Mouse (Mus musculus): ENCODE results near the gene Zc3hc1. TPM values are rescaled to one million over a fixed set of nuclear protein-coding genes. Genes with fewer than 3 reads are reported as not detected.

The Zc3hc1 gene
- polyA plus RNA-seq, 1 experiment: 16.7 TPM

GRCm38 (mm10) chr6:30375791-30376190, 15.0 kb downstream of the Zc3hc1 start:
- Histone ChIP-seq H3K4me3 (ENCODE audit: insufficient read depth, low read length) (no peak overlapping the region), H3K4me1 (ENCODE audit: control insufficient read depth, insufficient read depth, low read length) (peaks cover 20% of the 10 kb centered on the region), H3K27ac (ENCODE audit: insufficient read depth, low read depth, low read length) (0 out of 2 replicates have a peak overlapping the region, but pooled peaks have one; percentile 17)
- TF ChIP-seq POLR2A (IDR thresholded peaks at IDR 0.05; ENCODE audit: borderline replicate concordance, low read depth, low read length): no peak
- no peak for TF ChIP-seq CTCF (IDR thresholded peaks at IDR 0.05; ENCODE audit: low read depth, low read length)

GRCm38 (mm10) chr6:30374731-30375510, 15.9 kb downstream of the Zc3hc1 start:
- H3K27ac ChIP-seq (ENCODE audit: insufficient read depth, low read depth, low read length): peak overlapping the region; percentile 11
- H3K4me3 ChIP-seq (ENCODE audit: insufficient read depth, low read length): no peak overlapping the region
- TF ChIP-seq CTCF (IDR thresholded peaks at IDR 0.05; ENCODE audit: low read depth, low read length) (no peak), POLR2A (IDR thresholded peaks at IDR 0.05; ENCODE audit: borderline replicate concordance, low read depth, low read length) (no peak)
- H3K4me1 ChIP-seq (ENCODE audit: control insufficient read depth, insufficient read depth, low read length): peaks cover 20% of the 10 kb centered on the region

DNA sequence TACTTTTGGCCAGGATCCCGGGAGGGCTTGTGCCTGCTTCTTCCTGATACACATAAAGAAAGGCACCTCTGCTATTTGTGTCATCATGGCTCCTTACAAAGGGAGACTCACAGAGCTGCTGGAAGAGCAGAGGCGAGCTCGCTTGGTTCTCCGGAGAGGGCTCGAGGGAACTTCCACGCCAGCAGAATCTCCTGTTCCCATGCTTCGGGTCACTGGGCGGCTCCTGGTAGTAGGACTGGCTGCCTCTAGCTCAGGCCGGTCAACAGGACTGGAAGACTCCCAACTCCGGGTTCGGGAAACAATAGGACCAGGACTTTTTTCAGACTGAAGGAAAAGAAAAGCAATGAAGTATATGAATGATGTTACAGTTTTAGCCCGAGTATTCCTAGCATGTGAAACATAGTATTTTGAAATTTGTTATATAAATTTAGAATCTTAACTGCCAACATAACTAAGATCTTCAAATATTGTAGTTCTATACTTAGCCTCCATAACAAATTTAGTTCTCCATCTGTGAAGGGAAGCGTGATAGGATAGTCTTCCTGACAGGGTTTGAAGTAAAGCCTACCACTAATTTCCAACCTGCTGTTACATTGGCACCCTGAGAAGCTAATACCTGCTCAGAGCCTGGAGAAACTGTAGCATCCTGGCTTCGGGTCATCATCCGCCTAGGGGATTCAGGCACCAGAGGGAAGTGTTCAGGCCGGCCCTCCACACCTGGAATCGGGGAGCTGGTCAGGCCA, 18.0 kb downstream of the Zc3hc1 start:
- H3K27ac ChIP-seq (ENCODE audit: insufficient read depth, low read depth, low read length): no peak overlapping the region
- H3K4me1 ChIP-seq (ENCODE audit: control insufficient read depth, insufficient read depth, low read length): peaks cover 20% of the 10 kb centered on the region
- no peak overlapping the region for H3K4me3 ChIP-seq (ENCODE audit: insufficient read depth, low read length)
- no peak for TF ChIP-seq POLR2A (IDR thresholded peaks at IDR 0.05; ENCODE audit: borderline replicate concordance, low read depth, low read length)
- TF ChIP-seq CTCF (IDR thresholded peaks at IDR 0.05; ENCODE audit: low read depth, low read length): no peak

- TF ChIP-seq CTCF (IDR thresholded peaks at IDR 0.05; ENCODE audit: low read depth, low read length) (no peak), POLR2A (IDR thresholded peaks at IDR 0.05; ENCODE audit: borderline replicate concordance, low read depth, low read length) (no peak)
- no peak overlapping the region for H3K4me3 ChIP-seq (ENCODE audit: insufficient read depth, low read length)
- no peaks in the 10 kb centered on the region for H3K4me1 ChIP-seq (ENCODE audit: control insufficient read depth, insufficient read depth, low read length)
- H3K27ac ChIP-seq (ENCODE audit: insufficient read depth, low read depth, low read length): no peak overlapping the region
Measured at GRCm38 (mm10) chr6:30369291-30369690, 21.5 kb downstream of the Zc3hc1 start.

GRCm38 (mm10) chr6:30363808-30364207, 27.0 kb downstream of the Zc3hc1 start:
- no peak for TF ChIP-seq CTCF (IDR thresholded peaks at IDR 0.05; ENCODE audit: low read depth, low read length)
- TF ChIP-seq POLR2A (IDR thresholded peaks at IDR 0.05; ENCODE audit: borderline replicate concordance, low read depth, low read length): no peak
- Histone ChIP-seq H3K4me3 (ENCODE audit: insufficient read depth, low read length) (no peak overlapping the region), H3K27ac (ENCODE audit: insufficient read depth, low read depth, low read length) (no peak overlapping the region), H3K4me1 (ENCODE audit: control insufficient read depth, insufficient read depth, low read length) (peaks cover 15% of the 10 kb centered on the region)

- no peak overlapping the region; the same call in 1 of the 2 replicates for H3K27ac ChIP-seq (ENCODE audit: insufficient read depth, low read depth, low read length)
- TF ChIP-seq CTCF (IDR thresholded peaks at IDR 0.05; ENCODE audit: low read depth, low read length): no peak
- no peak for TF ChIP-seq POLR2A (IDR thresholded peaks at IDR 0.05; ENCODE audit: borderline replicate concordance, low read depth, low read length)
- H3K4me3 ChIP-seq (ENCODE audit: insufficient read depth, low read length): no peak overlapping the region
- H3K4me1 ChIP-seq (ENCODE audit: control insufficient read depth, insufficient read depth, low read length): peaks cover 24% of the 10 kb centered on the region
Measured at GRCm38 (mm10) chr6:30359762-30360509, 30.9 kb downstream of the Zc3hc1 start.

- TF ChIP-seq CTCF (IDR thresholded peaks at IDR 0.05; ENCODE audit: low read depth, low read length) (peak; percentile 73), POLR2A (IDR thresholded peaks at IDR 0.05; ENCODE audit: borderline replicate concordance, low read depth, low read length) (no peak)
- no peak overlapping the region for H3K4me3 ChIP-seq (ENCODE audit: insufficient read depth, low read length)
- H3K27ac ChIP-seq (ENCODE audit: insufficient read depth, low read depth, low read length): no peak overlapping the region
- peaks cover 24% of the 10 kb centered on the region for H3K4me1 ChIP-seq (ENCODE audit: control insufficient read depth, insufficient read depth, low read length)
Measured at GRCm38 (mm10) chr6:30357561-30358177, 33.2 kb downstream of the Zc3hc1 start.

DNA sequence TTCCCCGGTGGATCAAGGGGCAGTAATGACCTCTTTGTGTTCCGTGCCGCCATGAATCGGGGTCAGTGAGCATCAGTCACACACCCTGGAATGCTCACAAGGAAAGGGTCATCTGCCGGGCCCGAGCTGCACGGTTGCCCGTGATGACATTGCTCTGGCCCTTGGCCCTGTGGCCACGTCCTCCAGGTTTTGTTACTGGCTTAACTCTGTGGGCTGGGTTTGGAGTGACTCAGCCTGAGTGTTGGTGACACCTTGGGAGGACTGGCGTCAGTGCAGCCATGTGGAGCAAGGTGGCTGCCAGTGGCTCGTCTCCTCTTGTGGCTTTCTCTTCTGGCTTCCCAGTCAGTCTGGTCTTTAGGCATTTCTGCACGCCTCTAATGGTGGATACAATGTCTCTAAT, 34.1 kb downstream of the Zc3hc1 start:
- peaks cover 24% of the 10 kb centered on the region for H3K4me1 ChIP-seq (ENCODE audit: control insufficient read depth, insufficient read depth, low read length)

GRCm38 (mm10) chr6:30356161-30356560, 34.7 kb downstream of the Zc3hc1 start:
- Histone ChIP-seq H3K4me3 (ENCODE audit: insufficient read depth, low read length) (no peak overlapping the region), H3K4me1 (ENCODE audit: control insufficient read depth, insufficient read depth, low read length) (peaks cover 24% of the 10 kb centered on the region), H3K27ac (ENCODE audit: insufficient read depth, low read depth, low read length) (no peak overlapping the region)
- TF ChIP-seq POLR2A (IDR thresholded peaks at IDR 0.05; ENCODE audit: borderline replicate concordance, low read depth, low read length) (no peak), CTCF (IDR thresholded peaks at IDR 0.05; ENCODE audit: low read depth, low read length) (no peak)

More for the DNA sequence above, 34.1 kb downstream of the Zc3hc1 start:
- H3K27ac ChIP-seq (ENCODE audit: insufficient read depth, low read depth, low read length): no peak overlapping the region
- H3K4me3 ChIP-seq (ENCODE audit: insufficient read depth, low read length): no peak overlapping the region
- no peak for TF ChIP-seq POLR2A (IDR thresholded peaks at IDR 0.05; ENCODE audit: borderline replicate concordance, low read depth, low read length)
- TF ChIP-seq CTCF (IDR thresholded peaks at IDR 0.05; ENCODE audit: low read depth, low read length): no peak

All from bone marrow macrophage, adult 2 months (primary cell).